Mouse (Mus musculus): ENCODE data around the gene Zfp324.
A peak's percentile ranks its signal among the peaks of the same experiment; 100 is the strongest.
"Not testable (repeated sequence)": the region's sequence is repeated elsewhere in the genome, so short reads cannot be mapped to it uniquely, and the experiment has no call there.

Gene Zfp324

GRCm38 (mm10) chr7:12965678-12966091, at the start of gene Zfp324:
Gene Zfp324, plus strand, starts transcription at chr7:12965838.
- peak; percentile 87 for ATAC-seq (ENCODE audit: insufficient number of reproducible peaks, low FRiP score, low TSS enrichment)

GRCm38 (mm10) chr7:12920495-12920894, 45.1 kb upstream of the Zfp324 start:
- ATAC-seq (ENCODE audit: insufficient number of reproducible peaks, low FRiP score, low TSS enrichment), result not testable (repeated sequence)

- ATAC-seq (ENCODE audit: insufficient number of reproducible peaks, low FRiP score, low TSS enrichment), result peak; percentile 48
These were observed 44.3 kb upstream of the Zfp324 start for GRCm38 (mm10) chr7:12921318-12921704.

- ATAC-seq (ENCODE audit: insufficient number of reproducible peaks, low FRiP score, low TSS enrichment), result peak; percentile 93
These were observed 43.8 kb upstream of the Zfp324 start, which contains the start of gene Rps5 for GRCm38 (mm10) chr7:12921705-12922465. Gene Rps5, plus strand, starts transcription at chr7:12922290.

GRCm38 (mm10) chr7:12922729-12923128, 42.9 kb upstream of the Zfp324 start:
- no peak for ATAC-seq (ENCODE audit: insufficient number of reproducible peaks, low FRiP score, low TSS enrichment)

- ATAC-seq (ENCODE audit: insufficient number of reproducible peaks, low FRiP score, low TSS enrichment), result no peak
These were observed 39.3 kb upstream of the Zfp324 start for GRCm38 (mm10) chr7:12926316-12926715.

GRCm38 (mm10) chr7:12927191-12927680, 38.4 kb upstream of the Zfp324 start, which contains the start of gene Rnf225:
Gene Rnf225, plus strand, starts transcription at chr7:12927416.
- no peak for ATAC-seq (ENCODE audit: insufficient number of reproducible peaks, low FRiP score, low TSS enrichment)

- peak; percentile 61; the same call in 1 of the 2 replicates for ATAC-seq (ENCODE audit: insufficient number of reproducible peaks, low FRiP score, low TSS enrichment)
These were observed 37.7 kb upstream of the Zfp324 start for GRCm38 (mm10) chr7:12927693-12928589.

- ATAC-seq (ENCODE audit: insufficient number of reproducible peaks, low FRiP score, low TSS enrichment), result no peak
These were observed 32.0 kb upstream of the Zfp324 start for GRCm38 (mm10) chr7:12933615-12934140.

- ATAC-seq (ENCODE audit: insufficient number of reproducible peaks, low FRiP score, low TSS enrichment), result no peak
These were observed 30.8 kb upstream of the Zfp324 start for GRCm38 (mm10) chr7:12934808-12935207.

- ATAC-seq (ENCODE audit: insufficient number of reproducible peaks, low FRiP score, low TSS enrichment), result not testable (repeated sequence)
These were observed 28.3 kb upstream of the Zfp324 start for GRCm38 (mm10) chr7:12937254-12937803.

GRCm38 (mm10) chr7:12940599-12940998, 25.0 kb upstream of the Zfp324 start:
- no peak for ATAC-seq (ENCODE audit: insufficient number of reproducible peaks, low FRiP score, low TSS enrichment)

- ATAC-seq (ENCODE audit: insufficient number of reproducible peaks, low FRiP score, low TSS enrichment), result no peak
These were observed 22.1 kb upstream of the Zfp324 start for GRCm38 (mm10) chr7:12943488-12943887.

GRCm38 (mm10) chr7:12949032-12949871, 16.4 kb upstream of the Zfp324 start:
- peak; percentile 99 for ATAC-seq (ENCODE audit: insufficient number of reproducible peaks, low FRiP score, low TSS enrichment)

- no peak for ATAC-seq (ENCODE audit: insufficient number of reproducible peaks, low FRiP score, low TSS enrichment)
These were observed 15.8 kb upstream of the Zfp324 start for GRCm38 (mm10) chr7:12949872-12950229.

GRCm38 (mm10) chr7:12954896-12955295, 10.7 kb upstream of the Zfp324 start:
- no peak for ATAC-seq (ENCODE audit: insufficient number of reproducible peaks, low FRiP score, low TSS enrichment)

GRCm38 (mm10) chr7:12957511-12957910, 8.1 kb upstream of the Zfp324 start:
- no peak for ATAC-seq (ENCODE audit: insufficient number of reproducible peaks, low FRiP score, low TSS enrichment)

- ATAC-seq (ENCODE audit: insufficient number of reproducible peaks, low FRiP score, low TSS enrichment), result no peak
These were observed 6.7 kb upstream of the Zfp324 start for GRCm38 (mm10) chr7:12958948-12959347.

- ATAC-seq (ENCODE audit: insufficient number of reproducible peaks, low FRiP score, low TSS enrichment), result no peak
These were observed 5.9 kb upstream of the Zfp324 start for GRCm38 (mm10) chr7:12959718-12960117.
